Mouse (Mus musculus) E14TG2a.4 (cell line): ENCODE results near the gene Prss22.

Experiments
- CTCF ChIP-seq: conservative IDR thresholded peaks from 2 replicates; pipeline ENCODE4 v1.5.1; 2014; ENCODE audit warnings: low read length
- NANOG ChIP-seq: IDR thresholded peaks from 2 replicates; pipeline ENCODE4 v1.6.1; 2014; ENCODE audit warnings: borderline replicate concordance, low read length, mixed read lengths
- POU5F1 ChIP-seq: IDR thresholded peaks from 2 replicates; pipeline ENCODE4 v1.6.1; 2014; ENCODE audit warnings: low read length, borderline replicate concordance

- no peak for TF ChIP-seq CTCF
- no peak for TF ChIP-seq NANOG
- TF ChIP-seq POU5F1: no peak
These were observed 2.5 kb upstream of the Prss22 start for GRCm38 (mm10) chr17:24000404-24000803.
